Mouse (Mus musculus): Measurements from ENCODE around the gene Pi16. TPM values are rescaled to one million over a fixed set of nuclear protein-coding genes. Genes with fewer than 3 reads are reported as not detected.

The Pi16 gene
- polyA plus RNA-seq, 1 experiment from 2014 or later: 0.32 TPM

DNA sequence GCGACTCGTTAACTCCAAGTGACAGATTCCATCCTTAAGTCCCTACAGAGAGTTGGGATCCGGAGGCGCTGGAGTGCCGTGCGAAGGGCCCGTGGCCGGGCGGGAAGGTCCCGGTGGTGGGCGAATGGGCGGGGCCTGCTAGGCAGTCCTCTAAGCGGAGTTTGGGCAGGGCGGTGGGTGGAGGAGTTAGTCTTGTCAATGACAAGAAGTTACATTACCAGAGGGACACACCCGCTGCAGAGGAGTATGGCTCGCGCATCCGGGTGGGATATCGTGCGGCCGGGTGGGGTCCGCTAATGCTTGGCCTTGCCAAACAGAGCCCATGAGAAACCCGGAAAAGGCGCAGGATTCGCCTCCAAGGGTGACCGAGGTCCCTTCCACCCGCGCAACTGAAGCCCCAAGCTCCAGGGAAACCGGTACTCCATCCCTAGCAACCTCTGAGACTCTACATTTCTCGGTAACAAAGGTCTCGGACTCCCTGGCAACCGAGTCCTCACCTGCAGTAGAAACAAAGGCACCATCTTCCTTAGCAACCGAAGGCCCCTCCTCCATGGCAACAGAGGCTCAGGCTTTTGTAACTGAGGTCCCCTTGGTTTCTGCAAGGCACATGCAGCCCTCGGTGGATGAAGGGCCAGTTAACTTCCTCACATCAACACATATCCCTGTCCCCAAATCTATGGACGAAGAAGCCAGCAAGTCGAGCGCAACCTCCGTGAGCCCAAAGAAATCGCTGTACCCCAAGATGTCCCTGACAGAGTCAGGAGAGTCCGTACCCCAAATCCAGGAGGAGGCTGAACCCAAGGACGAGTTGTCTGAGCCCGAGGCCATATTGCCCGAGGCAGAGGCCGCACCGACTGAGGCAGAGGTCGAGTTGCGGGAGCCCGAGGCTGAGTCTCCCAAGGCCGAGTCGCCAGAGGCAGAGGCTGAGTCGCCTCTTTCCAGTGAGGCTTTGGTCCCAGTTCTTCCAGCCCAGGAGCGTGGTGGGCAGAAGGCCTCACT, 9.3 kb downstream of the Pi16 start:
- ATAC-seq (replicated peaks; ENCODE audit: insufficient number of reproducible peaks, low FRiP score, low TSS enrichment, low read depth) (no peak), DNase-seq (ENCODE audit: low spot score) (peak; percentile 66)
- Histone ChIP-seq H3K4me1 (ENCODE audit: control insufficient read depth, insufficient read depth, low read length) (peaks cover 5% of the 10 kb centered on the region), H3K4me3 (ENCODE audit: low read depth, low read length) (peak overlapping the region; percentile 25), H3K4me2 (ENCODE audit: low read depth, low read length) (peak overlapping the region; percentile 59), H3K36me3 (replicated peaks; ENCODE audit: control insufficient read depth, insufficient read depth, low read depth, low read length) (no peaks in the 10 kb centered on the region; the same call in 1 of the 2 replicates), H3K9ac (replicated peaks; ENCODE audit: low read length) (peak overlapping the region; percentile 58), H3K27me3 (ENCODE audit: control insufficient read depth, insufficient read depth, low read length) (peaks cover 17% of the 10 kb centered on the region), H3K27ac (replicated peaks; ENCODE audit: low read depth, low read length) (0 out of 2 replicates have a peak overlapping the region, but pooled peaks have one; percentile 6), H3K9me3 (replicated peaks; ENCODE audit: control insufficient read depth, low read length) (no peaks in the 10 kb centered on the region)
- WGBS: 13% methylated on average over 52 of the region's 52 CpGs

DNA sequence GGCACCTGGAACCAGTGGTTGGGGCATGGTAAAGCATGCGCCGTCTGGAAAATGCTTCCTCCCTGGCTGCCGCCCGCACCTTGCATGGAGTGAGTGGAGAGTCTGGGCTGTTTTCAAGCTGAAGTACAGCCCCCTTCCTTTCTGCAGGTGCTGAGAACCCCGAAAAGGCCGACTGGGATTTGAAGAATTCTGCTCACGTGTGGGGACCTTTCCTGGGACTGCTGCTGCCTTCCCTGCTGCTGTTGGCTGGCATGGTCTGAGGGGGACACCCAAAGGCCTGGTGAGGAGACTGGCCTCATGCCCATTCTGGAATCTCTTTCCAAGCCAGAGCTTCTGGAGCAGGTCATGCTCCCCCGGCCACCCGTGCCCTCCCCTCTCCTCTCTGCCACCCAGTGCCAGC, 10.2 kb downstream of the Pi16 start:
- no peak overlapping the region for H3K4me3 ChIP-seq (ENCODE audit: low read depth, low read length)
- WGBS: 75% methylated on average over 9 of the region's 9 CpGs

DNA sequence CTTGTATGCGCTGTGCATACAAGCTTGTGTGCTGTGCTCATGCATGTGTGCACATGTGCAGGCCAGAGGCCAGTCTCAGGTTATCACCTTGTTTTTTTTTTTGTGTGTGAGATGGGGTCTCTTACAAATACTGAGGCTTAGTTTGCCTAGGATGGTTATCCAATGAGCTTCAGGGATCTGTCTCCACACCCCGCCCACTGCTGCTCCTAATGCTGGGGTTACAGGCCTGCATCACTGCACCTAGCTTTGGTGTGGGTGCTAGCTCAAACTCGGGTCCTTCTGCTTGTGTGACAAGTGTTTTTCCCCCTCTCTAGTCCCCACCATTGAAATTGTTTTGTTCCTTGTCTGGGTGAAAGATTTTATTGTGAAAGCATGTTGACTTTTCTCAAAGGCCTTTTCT, 12.7 kb downstream of the Pi16 start:
- WGBS: 89% methylated on average over 3 of the region's 3 CpGs
- Histone ChIP-seq H3K9ac (replicated peaks; ENCODE audit: low read length) (no peak overlapping the region), H3K4me2 (ENCODE audit: low read depth, low read length) (no peak overlapping the region), H3K9me3 (replicated peaks; ENCODE audit: control insufficient read depth, low read length) (no peaks in the 10 kb centered on the region), H3K27ac (replicated peaks; ENCODE audit: low read depth, low read length) (no peak overlapping the region), H3K27me3 (ENCODE audit: control insufficient read depth, insufficient read depth, low read length) (peaks cover 4% of the 10 kb centered on the region; the same call in 1 of the 2 replicates), H3K4me1 (ENCODE audit: control insufficient read depth, insufficient read depth, low read length) (peaks cover 2% of the 10 kb centered on the region; the same call in 1 of the 2 replicates), H3K36me3 (replicated peaks; ENCODE audit: control insufficient read depth, insufficient read depth, low read depth, low read length) (peaks cover 5% of the 10 kb centered on the region), H3K4me3 (ENCODE audit: low read depth, low read length) (no peak overlapping the region)
- ATAC-seq (replicated peaks; ENCODE audit: insufficient number of reproducible peaks, low FRiP score, low TSS enrichment, low read depth) (no peak), DNase-seq (ENCODE audit: low spot score) (no peak)

More for the DNA sequence above, 10.2 kb downstream of the Pi16 start:
- Histone ChIP-seq H3K4me1 (ENCODE audit: control insufficient read depth, insufficient read depth, low read length) (peaks cover 2% of the 10 kb centered on the region), H3K4me2 (ENCODE audit: low read depth, low read length) (no peak overlapping the region), H3K9me3 (replicated peaks; ENCODE audit: control insufficient read depth, low read length) (no peaks in the 10 kb centered on the region), H3K36me3 (replicated peaks; ENCODE audit: control insufficient read depth, insufficient read depth, low read depth, low read length) (no peaks in the 10 kb centered on the region; the same call in none of the 2 replicates), H3K27me3 (ENCODE audit: control insufficient read depth, insufficient read depth, low read length) (peaks cover 8% of the 10 kb centered on the region), H3K27ac (replicated peaks; ENCODE audit: low read depth, low read length) (no peak overlapping the region), H3K9ac (replicated peaks; ENCODE audit: low read length) (no peak overlapping the region)
- no peak for DNase-seq (ENCODE audit: low spot score)
- ATAC-seq (replicated peaks; ENCODE audit: insufficient number of reproducible peaks, low FRiP score, low TSS enrichment, low read depth): no peak; the same call in 1 of the 2 replicates

DNA sequence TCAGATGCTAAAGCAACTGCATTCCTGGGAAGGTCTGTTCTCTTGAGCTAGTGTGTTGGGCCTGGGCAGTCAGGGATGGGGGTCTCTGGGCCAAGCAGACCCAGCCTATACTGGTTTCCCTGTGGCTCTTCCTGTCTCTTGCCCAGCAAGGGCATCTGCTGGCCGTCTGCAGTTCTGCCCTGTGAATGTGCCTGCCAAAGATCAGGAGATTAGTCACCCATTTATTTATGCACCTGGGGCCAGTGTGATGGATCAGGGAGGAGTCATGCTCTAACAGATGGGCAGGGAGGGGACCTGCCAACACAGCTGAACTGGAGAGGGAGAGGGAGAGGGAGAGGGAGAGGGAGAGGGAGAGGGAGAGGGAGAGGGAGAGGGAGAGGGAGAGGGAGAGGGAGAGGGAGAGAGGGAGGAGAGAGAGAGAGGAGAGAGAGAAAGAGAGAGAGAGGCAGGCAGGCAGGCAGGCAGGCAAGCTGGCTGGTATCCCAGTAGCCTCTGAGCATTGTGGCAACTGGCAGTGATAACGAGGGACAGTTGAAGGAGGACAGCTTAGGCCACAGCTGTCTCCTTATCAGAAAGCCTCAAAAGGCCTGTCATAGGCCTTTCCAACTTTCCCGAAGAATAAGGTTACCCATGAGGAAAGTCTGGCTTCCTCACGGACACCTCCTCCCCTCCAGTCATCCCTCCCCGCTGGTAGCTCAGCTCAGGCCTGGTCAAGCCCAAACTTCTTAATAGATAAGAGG, 13.4 kb downstream of the Pi16 start:
- H3K4me1 ChIP-seq (ENCODE audit: control insufficient read depth, insufficient read depth, low read length): peaks cover 2% of the 10 kb centered on the region; the same call in 1 of the 2 replicates
- no peak overlapping the region for H3K27ac ChIP-seq (replicated peaks; ENCODE audit: low read depth, low read length)
- H3K36me3 ChIP-seq (replicated peaks; ENCODE audit: control insufficient read depth, insufficient read depth, low read depth, low read length): peaks cover 5% of the 10 kb centered on the region

DNA sequence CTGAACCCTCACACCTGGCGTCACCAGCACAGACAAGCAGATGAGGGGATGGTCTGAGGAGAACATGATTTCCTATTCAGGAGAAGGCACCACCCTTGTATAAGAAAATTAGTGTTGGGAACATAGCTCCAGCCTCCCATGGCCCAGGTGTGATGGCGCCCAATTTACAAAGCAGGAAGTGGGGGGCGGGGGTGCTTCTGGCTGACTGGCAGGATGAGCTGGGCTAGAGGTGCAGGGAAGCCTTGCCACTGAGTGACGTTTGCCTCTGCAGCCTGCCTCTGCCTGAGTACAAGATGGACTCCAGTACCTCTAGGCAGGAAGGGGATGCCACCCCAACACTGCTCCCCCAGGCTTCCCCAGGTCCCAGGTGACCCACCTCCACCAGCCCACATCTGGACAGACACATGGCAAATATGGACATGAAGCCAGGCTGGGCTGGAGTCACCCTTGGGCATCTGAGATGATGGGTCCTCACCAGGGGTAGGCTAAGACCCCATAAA, 14.8 kb downstream of the Pi16 start:
- H3K27me3 ChIP-seq (ENCODE audit: control insufficient read depth, insufficient read depth, low read length): no peaks in the 10 kb centered on the region; the same call in 1 of the 2 replicates
- no peak overlapping the region for H3K4me2 ChIP-seq (ENCODE audit: low read depth, low read length)
- no peak for DNase-seq (ENCODE audit: low spot score)
- H3K4me3 ChIP-seq (ENCODE audit: low read depth, low read length): no peak overlapping the region
- 80% methylated on average over 4 of the region's 4 CpGs for WGBS
- H3K4me1 ChIP-seq (ENCODE audit: control insufficient read depth, insufficient read depth, low read length): no peaks in the 10 kb centered on the region
- peaks cover 17% of the 10 kb centered on the region for H3K36me3 ChIP-seq (replicated peaks; ENCODE audit: control insufficient read depth, insufficient read depth, low read depth, low read length)
- no peak for ATAC-seq (replicated peaks; ENCODE audit: insufficient number of reproducible peaks, low FRiP score, low TSS enrichment, low read depth)
- no peaks in the 10 kb centered on the region for H3K9me3 ChIP-seq (replicated peaks; ENCODE audit: control insufficient read depth, low read length)
- no peak overlapping the region for H3K9ac ChIP-seq (replicated peaks; ENCODE audit: low read length)
- no peak overlapping the region for H3K27ac ChIP-seq (replicated peaks; ENCODE audit: low read depth, low read length)

More for the DNA sequence above, 13.4 kb downstream of the Pi16 start:
- Histone ChIP-seq H3K9ac (replicated peaks; ENCODE audit: low read length) (no peak overlapping the region), H3K27me3 (ENCODE audit: control insufficient read depth, insufficient read depth, low read length) (peaks cover under 1% of the 10 kb centered on the region; the same call in 1 of the 2 replicates), H3K4me3 (ENCODE audit: low read depth, low read length) (no peak overlapping the region), H3K4me2 (ENCODE audit: low read depth, low read length) (no peak overlapping the region), H3K9me3 (replicated peaks; ENCODE audit: control insufficient read depth, low read length) (no peaks in the 10 kb centered on the region)
- ATAC-seq (replicated peaks; ENCODE audit: insufficient number of reproducible peaks, low FRiP score, low TSS enrichment, low read depth) (no peak), DNase-seq (ENCODE audit: low spot score) (no peak)
- WGBS: 42% methylated on average over 5 of the region's 5 CpGs

DNA sequence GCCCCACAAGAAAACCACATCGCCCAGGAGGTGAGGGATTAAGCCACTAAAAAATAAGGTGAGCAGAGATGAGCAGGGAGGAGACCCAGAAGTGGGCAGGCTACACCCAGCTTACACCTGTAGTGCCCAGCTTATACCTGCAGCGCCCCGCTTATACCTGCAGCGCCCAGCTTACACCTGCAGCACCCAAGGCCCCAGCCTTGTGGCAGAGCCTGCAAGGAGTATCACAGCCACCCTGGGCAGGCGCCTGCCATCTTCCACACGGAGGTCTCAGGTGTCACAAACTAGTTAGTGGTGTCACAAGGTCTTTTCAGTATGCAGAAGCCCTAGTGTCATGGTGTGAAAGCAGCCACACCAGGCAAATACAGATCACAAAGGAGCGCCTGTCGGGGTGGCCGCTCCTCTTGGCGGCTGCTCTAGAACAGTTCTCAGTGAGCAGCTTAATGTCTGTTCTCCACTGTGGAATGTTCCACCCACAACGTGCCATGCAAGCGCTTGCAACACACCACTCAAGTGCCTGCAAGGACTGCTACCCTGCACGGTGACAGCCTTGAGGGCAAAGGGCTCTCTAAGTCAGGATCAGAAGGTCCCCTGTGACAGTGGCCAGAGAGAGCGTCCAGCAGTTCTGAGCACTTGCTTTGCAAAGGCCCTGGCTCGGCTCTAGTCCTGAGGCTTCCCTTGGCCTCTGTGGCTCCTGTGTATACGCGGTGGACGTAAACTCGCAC, 18.9 kb downstream of the Pi16 start:
- no peaks in the 10 kb centered on the region for H3K9me3 ChIP-seq (replicated peaks; ENCODE audit: control insufficient read depth, low read length)
- peaks cover 21% of the 10 kb centered on the region for H3K36me3 ChIP-seq (replicated peaks; ENCODE audit: control insufficient read depth, insufficient read depth, low read depth, low read length)
- H3K27ac ChIP-seq (replicated peaks; ENCODE audit: low read depth, low read length): no peak overlapping the region
- no peak overlapping the region for H3K4me2 ChIP-seq (ENCODE audit: low read depth, low read length)
- no peak for ATAC-seq (replicated peaks; ENCODE audit: insufficient number of reproducible peaks, low FRiP score, low TSS enrichment, low read depth)
- H3K9ac ChIP-seq (replicated peaks; ENCODE audit: low read length): no peak overlapping the region
- WGBS: 95% methylated on average over 19 of the region's 19 CpGs
- H3K4me3 ChIP-seq (ENCODE audit: low read depth, low read length): no peak overlapping the region
- DNase-seq (ENCODE audit: low spot score): no peak
- H3K27me3 ChIP-seq (ENCODE audit: control insufficient read depth, insufficient read depth, low read length): no peaks in the 10 kb centered on the region
- H3K4me1 ChIP-seq (ENCODE audit: control insufficient read depth, insufficient read depth, low read length): peaks cover 5% of the 10 kb centered on the region

DNA sequence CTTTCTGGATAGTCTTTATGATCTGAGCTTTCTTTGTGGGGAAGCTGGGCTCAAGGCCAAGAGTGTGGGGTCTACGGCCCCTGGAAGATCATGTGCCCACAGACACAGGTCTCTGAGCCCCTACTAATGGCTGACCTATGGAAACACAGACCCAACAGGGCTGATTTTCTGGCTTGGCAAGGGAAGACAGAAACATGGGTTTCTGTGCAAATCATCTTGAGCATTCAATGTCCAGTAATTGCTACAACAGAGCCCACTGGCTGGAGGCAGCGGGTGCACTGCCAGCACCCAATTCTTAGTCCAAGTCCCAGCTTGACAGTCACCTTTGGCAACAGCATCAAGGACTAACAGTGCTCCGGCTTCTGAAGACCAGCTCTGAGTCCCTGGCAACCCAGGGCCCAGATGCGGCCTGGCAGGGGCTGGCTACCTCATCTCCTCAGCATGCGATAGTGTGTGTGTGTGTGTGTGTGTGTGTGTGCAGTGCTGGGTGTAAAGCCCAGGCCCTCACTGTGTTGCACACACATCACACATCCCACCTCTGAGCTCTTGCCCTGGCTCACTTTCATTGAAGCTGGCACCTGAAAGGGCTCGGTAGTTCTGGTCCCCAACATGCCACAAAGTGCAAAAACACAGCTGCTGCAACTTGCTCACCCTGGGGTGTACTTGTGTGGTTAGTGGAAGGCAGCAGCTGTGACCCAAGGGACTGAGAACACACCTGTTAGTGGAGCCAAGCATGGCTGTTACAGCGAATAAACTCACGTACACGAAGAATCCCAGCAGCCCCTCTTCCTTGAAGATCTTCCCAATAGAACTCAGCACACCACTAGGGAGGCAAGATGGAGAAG, 20.7 kb downstream of the Pi16 start:
- Histone ChIP-seq H3K9ac (replicated peaks; ENCODE audit: low read length) (no peak overlapping the region), H3K36me3 (replicated peaks; ENCODE audit: control insufficient read depth, insufficient read depth, low read depth, low read length) (peaks cover 21% of the 10 kb centered on the region), H3K4me2 (ENCODE audit: low read depth, low read length) (no peak overlapping the region), H3K27me3 (ENCODE audit: control insufficient read depth, insufficient read depth, low read length) (no peaks in the 10 kb centered on the region), H3K4me1 (ENCODE audit: control insufficient read depth, insufficient read depth, low read length) (peaks cover 11% of the 10 kb centered on the region), H3K27ac (replicated peaks; ENCODE audit: low read depth, low read length) (no peak overlapping the region), H3K4me3 (ENCODE audit: low read depth, low read length) (no peak overlapping the region), H3K9me3 (replicated peaks; ENCODE audit: control insufficient read depth, low read length) (no peaks in the 10 kb centered on the region)
- ATAC-seq (replicated peaks; ENCODE audit: insufficient number of reproducible peaks, low FRiP score, low TSS enrichment, low read depth): no peak
- 94% methylated on average over 9 of the region's 9 CpGs for WGBS
- no peak for DNase-seq (ENCODE audit: low spot score)
